In the genomic region with DNA sequence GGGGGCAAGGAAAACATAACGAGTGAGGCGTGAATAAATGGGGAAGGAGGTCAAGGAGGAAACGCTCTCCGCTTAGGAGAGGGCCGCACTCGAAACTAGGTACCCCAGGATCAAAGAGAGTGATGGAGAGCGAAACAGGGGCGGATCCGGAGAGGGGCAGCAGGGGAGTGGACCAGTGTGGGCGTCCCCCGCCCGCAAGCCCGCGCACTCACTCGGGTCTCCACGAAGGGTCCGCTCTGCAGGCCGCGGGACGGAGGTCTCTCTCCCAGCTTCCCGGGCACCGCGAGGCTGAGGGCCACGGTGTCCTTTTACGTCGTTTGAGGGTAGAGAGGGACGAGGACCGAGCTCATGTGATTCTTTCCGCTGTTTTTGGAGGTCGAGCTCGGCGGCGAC, we compare ENCODE assay signal across 8 mouse cellular contexts. TPM values are rescaled to one million over a fixed set of nuclear protein-coding genes. Genes with fewer than 3 reads are reported as not detected.
DNase-seq lines count a peak whose midpoint lies in the region; ATAC-seq and TF ChIP-seq lines count a peak whose summit lies in the region.

No protein-coding gene starts in this region.

- peak overlapping the region; percentile 84 for H3K4me3 ChIP-seq in intestine, postnatal 0 days (ENCODE audit: low read depth, low read length)
- H3K4me3 ChIP-seq in midbrain, embryonic 15.5 days: peak overlapping the region; percentile 88

- no peak for TF ChIP-seq CTCF in intestine, postnatal 0 days (IDR thresholded peaks at IDR 0.05; ENCODE audit: low read depth)

- H3K36me3 ChIP-seq in intestine, postnatal 0 days (ENCODE audit: control insufficient read depth, insufficient read depth): 0 out of 2 replicates have a peak, but pooled peaks cover 3% of the 10 kb centered on the region
- H3K36me3 ChIP-seq in midbrain, embryonic 15.5 days (replicated peaks): no peaks in the 10 kb centered on the region

- no peaks in the 10 kb centered on the region for H3K27me3 ChIP-seq in intestine, postnatal 0 days (replicated peaks; ENCODE audit: control insufficient read depth, insufficient read depth, low read length)
- no peaks in the 10 kb centered on the region for H3K27me3 ChIP-seq in midbrain, embryonic 15.5 days (replicated peaks)

- peak overlapping the region; percentile 82 for H3K9ac ChIP-seq in intestine, postnatal 0 days (ENCODE audit: low read depth, low read length)
- H3K9ac ChIP-seq in midbrain, embryonic 15.5 days: peak overlapping the region; percentile 72

- peak overlapping the region; percentile 92 for H3K27ac ChIP-seq in intestine, postnatal 0 days (ENCODE audit: low read depth, low read length)
- H3K27ac ChIP-seq in midbrain, embryonic 15.5 days: peak overlapping the region; percentile 95

- DNase-seq in adrenal gland, postnatal 25 days: peak; percentile 48
- no peak for DNase-seq in adrenal gland, postnatal 10 days
- DNase-seq in thymus, postnatal 0 days (ENCODE audit: low spot score): peak; percentile 60
- DNase-seq in thymus, postnatal 4 days: no peak
- DNase-seq in ovary, postnatal 10 days (ENCODE audit: low spot score): no peak
- DNase-seq in frontal cortex, postnatal 36 days (ENCODE audit: low spot score in 2 of 2): no peak

- H3K9me3 ChIP-seq in intestine, postnatal 0 days (ENCODE audit: control insufficient read depth): no peaks in the 10 kb centered on the region
- no peaks in the 10 kb centered on the region for H3K9me3 ChIP-seq in midbrain, embryonic 15.5 days

- WGBS in intestine, postnatal 0 days: 0% methylated on average over 33 of the region's 33 CpGs
- 2% methylated on average over 33 of the region's 33 CpGs for WGBS in midbrain, embryonic 15.5 days

- 0 out of 2 replicates have a peak, but pooled peaks cover 4% of the 10 kb centered on the region for H3K4me1 ChIP-seq in intestine, postnatal 0 days (replicated peaks; ENCODE audit: control insufficient read depth, insufficient read depth, low read length)
- peaks cover 38% of the 10 kb centered on the region for H3K4me1 ChIP-seq in midbrain, embryonic 15.5 days

- ATAC-seq in intestine, postnatal 0 days: no peak
- no peak for ATAC-seq in midbrain, embryonic 15.5 days (replicated peaks)

- H3K4me2 ChIP-seq in intestine, postnatal 0 days (replicated peaks; ENCODE audit: low read depth): peak overlapping the region; percentile 65
- peak overlapping the region; percentile 78 for H3K4me2 ChIP-seq in midbrain, embryonic 15.5 days

RNA-seq across cellular contexts. Expression of a gene that starts 0.9 kb away (rescaled TPM):
- 72.3 and 86.1 TPM in 2 replicates for total RNA-seq in adrenal gland, postnatal 25 days (2021)
- total RNA-seq in adrenal gland, postnatal 10 days (2021): 100 to 1,000 TPM; 108 to 183 TPM
- 28.8 TPM in 2 replicates for polyA plus RNA-seq in thymus, postnatal 0 days (2015; fragmentation: Nextera tagmentation; extraction: Ambion mirVana)
- 19.8 and 22.1 TPM in 2 replicates for polyA plus RNA-seq in intestine, postnatal 0 days (2015; fragmentation: Nextera tagmentation; extraction: Ambion mirVana)
- polyA plus RNA-seq in midbrain, embryonic 15.5 days (2015; fragmentation: Nextera tagmentation; extraction: Ambion mirVana): 16.5 and 18.5 TPM in 2 replicates

RNA-seq across cellular contexts. Expression of a gene that starts 14.0 kb away (rescaled TPM):
- total RNA-seq in adrenal gland, postnatal 25 days (2021): 53.8 and 58.7 TPM in 2 replicates
- total RNA-seq in adrenal gland, postnatal 10 days (2021): 10 to 100 TPM; 58.8 to 62.9 TPM
- 154 and 161 TPM in 2 replicates for polyA plus RNA-seq in thymus, postnatal 0 days (2015; fragmentation: Nextera tagmentation; extraction: Ambion mirVana)
- 75.9 and 79.2 TPM in 2 replicates for polyA plus RNA-seq in intestine, postnatal 0 days (2015; fragmentation: Nextera tagmentation; extraction: Ambion mirVana)
- polyA plus RNA-seq in midbrain, embryonic 15.5 days (2015; fragmentation: Nextera tagmentation; extraction: Ambion mirVana): 124 and 134 TPM in 2 replicates

RNA-seq across cellular contexts. Expression of a gene that starts 14.4 kb away (rescaled TPM):
- 641 and 903 TPM in 2 replicates for total RNA-seq in adrenal gland, postnatal 25 days (2021)
- 1,000 to 10,000 TPM; 2,299 to 2,557 TPM for total RNA-seq in adrenal gland, postnatal 10 days (2021)
- polyA plus RNA-seq in thymus, postnatal 0 days (2015; fragmentation: Nextera tagmentation; extraction: Ambion mirVana): 126 and 136 TPM in 2 replicates
- polyA plus RNA-seq in intestine, postnatal 0 days (2015; fragmentation: Nextera tagmentation; extraction: Ambion mirVana): 192 and 209 TPM in 2 replicates
- polyA plus RNA-seq in midbrain, embryonic 15.5 days (2015; fragmentation: Nextera tagmentation; extraction: Ambion mirVana): 265 and 271 TPM in 2 replicates

RNA-seq across cellular contexts. Expression of a gene that starts 55.5 kb away (rescaled TPM):
- total RNA-seq in adrenal gland, postnatal 25 days (2021): 111 and 146 TPM in 2 replicates
- 10 to 100 TPM; 68.4 to 74.1 TPM for total RNA-seq in adrenal gland, postnatal 10 days (2021)
- 12.3 and 14.8 TPM in 2 replicates for polyA plus RNA-seq in thymus, postnatal 0 days (2015; fragmentation: Nextera tagmentation; extraction: Ambion mirVana)
- polyA plus RNA-seq in intestine, postnatal 0 days (2015; fragmentation: Nextera tagmentation; extraction: Ambion mirVana): 13.4 and 16.0 TPM in 2 replicates
- 24.0 and 25.2 TPM in 2 replicates for polyA plus RNA-seq in midbrain, embryonic 15.5 days (2015; fragmentation: Nextera tagmentation; extraction: Ambion mirVana)

Comparison
In these comparisons a context has a peak if more than half of its experiments do, and no peak if none do; other contexts are left out.
1. DNase-seq: peak in adrenal gland, postnatal 25 days (single experiment) and thymus, postnatal 0 days (single experiment); none in adrenal gland, postnatal 10 days (single experiment), thymus, postnatal 4 days (single experiment), ovary, postnatal 10 days (single experiment) and frontal cortex, postnatal 36 days (0 of 2).